Mouse (Mus musculus) c-Kit-positive CD71-negative TER-119-negative erythroid progenitor cells, embryonic 14.5 days (primary cell): ENCODE measurements around the gene Rasgrf2.
"Not testable (repeated sequence)": the region's sequence is repeated elsewhere in the genome, so short reads cannot be mapped to it uniquely, and the experiment has no call there.

Source experiments
- DNase-seq: peaks from one replicate; pipeline ENCODE4 v3.0.0-alpha.2; 2013; ENCODE audit warnings: low read depth

Rasgrf2 gene

GRCm38 (mm10) chr13:92131384-92132150 is at the start of gene Rasgrf2:
TSS of gene Rasgrf2 (minus strand) at chr13:92131656.
- DNase-seq = peak; percentile 10

DNA sequence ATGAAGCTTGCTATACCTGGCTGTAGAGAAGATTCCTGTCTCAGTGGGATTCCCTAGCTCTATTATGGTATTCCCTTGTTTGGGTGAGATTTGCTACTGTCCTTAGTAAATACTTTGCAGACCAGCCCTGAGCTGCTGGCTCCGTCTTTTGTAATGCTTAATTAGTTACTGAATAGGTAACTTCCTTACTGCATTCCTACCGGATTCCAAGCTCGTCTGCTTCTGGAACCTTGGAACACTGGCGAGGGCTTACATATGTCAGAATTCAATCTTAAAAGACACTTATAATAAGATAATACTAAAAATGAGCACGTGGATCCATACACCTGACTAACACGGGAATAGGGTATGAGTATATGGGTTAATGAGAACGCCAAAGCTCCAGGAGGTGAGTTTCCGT is 41.2 kb upstream of the Rasgrf2 start:
- DNase-seq = not testable (repeated sequence)

DNA sequence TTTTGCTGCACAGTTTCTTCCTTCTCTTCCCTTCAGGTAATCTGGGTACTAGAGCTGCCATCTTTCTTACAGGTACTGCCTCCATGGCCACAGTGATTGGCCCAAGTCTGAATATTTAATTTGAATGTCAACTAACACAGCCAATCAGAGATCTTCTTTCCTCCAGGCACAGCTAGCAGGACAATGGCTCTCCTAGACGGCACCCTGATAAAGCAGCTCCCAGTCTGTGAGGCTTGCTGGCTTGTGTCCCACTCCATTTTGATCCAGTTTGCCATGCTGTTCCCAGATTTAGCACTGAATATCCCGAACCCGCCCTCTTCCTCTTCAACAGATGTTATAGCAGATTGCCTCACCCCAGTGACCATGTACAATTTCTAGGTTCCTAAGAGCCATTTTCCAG is 19.1 kb upstream of the Rasgrf2 start:
- DNase-seq = no peak

GRCm38 (mm10) chr13:92148858-92149257 is 17.4 kb upstream of the Rasgrf2 start:
- no peak for DNase-seq

DNA sequence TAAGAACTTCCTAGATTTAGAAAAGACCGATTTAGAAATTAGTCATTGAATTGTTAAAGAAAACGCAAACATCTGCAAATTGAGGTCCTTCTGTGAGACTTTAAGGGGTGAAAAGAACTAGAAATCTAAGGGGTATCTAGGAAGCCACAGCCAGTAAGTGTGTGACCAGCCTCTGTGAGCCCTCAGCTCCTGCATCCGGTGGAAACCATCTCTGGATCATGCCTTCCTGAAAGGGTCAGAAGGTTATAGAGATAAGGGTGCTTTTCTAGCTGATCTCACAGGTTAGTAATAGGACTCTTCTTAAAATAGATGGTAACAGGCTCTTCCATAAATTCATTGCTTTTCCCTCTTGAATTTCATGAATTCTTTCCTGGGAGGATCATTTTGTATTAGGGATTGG is 3.3 kb upstream of the Rasgrf2 start:
- no peak for DNase-seq

GRCm38 (mm10) chr13:92132599-92132998 is 1.1 kb upstream of the Rasgrf2 start:
- DNase-seq = no peak

DNA sequence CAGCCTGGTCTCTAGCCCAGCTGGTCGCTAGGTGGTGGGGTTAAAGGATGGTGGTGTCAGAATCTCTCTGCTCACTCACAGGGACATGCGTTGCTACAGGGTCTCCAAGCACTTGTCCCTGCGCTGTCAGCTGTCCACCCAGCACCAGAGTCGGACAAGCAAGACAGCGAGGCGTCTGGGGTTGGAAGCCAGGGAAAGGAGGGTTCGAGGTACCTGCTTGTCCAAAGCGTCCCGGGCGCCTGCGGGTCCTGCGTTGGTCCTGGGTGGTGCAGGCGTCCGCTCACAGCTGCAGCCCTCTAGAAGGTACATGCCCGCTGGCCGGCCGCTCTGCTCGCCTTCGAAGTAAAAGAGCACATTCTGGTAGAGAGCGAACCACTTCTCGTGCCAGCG is 467 bp downstream of the Rasgrf2 start:
- DNase-seq = no peak

DNA sequence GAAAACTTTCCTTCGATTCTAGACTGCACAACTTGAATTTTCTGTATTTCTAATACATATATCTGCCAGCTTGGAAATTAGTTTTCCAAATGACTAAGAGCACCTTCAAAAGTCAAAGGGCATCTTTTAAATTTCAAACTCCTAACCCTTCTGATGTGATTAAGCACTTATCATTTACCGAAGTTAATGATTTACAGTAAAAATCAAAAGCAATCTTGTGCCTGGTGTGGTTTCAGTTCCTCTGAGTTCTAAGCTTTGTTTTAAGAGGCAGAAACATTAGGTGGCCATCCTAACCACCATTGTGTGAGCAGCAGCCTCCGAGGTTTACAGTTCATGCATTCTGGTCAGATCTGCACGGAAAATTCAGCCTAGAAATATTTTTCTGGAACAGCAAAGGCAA is 1.6 kb downstream of the Rasgrf2 start:
- DNase-seq = no peak

DNA sequence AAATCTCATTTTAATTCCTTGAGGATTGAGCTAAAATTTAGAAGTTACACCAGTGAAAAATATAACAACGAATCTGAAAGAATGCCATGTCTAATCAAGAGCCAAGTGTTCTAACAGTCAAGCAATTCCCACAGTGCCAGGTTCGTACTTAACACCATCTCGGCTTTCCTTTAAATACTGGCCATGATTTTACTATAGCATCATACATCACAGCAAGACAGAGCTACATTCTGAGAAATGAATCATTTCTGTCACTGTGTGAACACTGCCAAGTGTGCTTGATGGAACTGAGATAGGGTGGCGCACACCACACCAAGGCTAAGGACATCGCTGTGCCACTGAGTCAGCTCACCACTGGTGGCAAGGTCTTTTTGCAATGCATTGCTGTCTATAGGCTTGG is 5.6 kb downstream of the Rasgrf2 start:
- DNase-seq = no peak

DNA sequence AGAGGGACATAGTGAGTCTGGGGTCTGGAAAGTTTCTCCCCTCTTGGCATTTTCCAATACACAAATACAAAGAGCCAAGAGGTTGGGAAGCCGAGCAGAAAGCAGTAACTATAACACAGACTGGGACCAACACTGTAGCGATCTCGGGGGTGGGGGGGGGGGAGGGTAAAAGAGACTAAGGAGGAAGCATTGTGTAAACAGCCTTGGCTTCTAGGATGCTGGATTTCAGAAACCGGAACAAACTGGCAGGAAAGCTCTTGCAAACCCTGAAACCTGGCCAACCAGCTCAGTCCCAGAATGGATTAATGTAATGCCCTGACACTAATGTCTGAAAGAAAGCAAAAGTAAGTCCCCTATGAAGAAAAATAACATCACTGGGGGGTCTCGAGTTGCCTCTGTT is 11.8 kb downstream of the Rasgrf2 start:
- no peak for DNase-seq

DNA sequence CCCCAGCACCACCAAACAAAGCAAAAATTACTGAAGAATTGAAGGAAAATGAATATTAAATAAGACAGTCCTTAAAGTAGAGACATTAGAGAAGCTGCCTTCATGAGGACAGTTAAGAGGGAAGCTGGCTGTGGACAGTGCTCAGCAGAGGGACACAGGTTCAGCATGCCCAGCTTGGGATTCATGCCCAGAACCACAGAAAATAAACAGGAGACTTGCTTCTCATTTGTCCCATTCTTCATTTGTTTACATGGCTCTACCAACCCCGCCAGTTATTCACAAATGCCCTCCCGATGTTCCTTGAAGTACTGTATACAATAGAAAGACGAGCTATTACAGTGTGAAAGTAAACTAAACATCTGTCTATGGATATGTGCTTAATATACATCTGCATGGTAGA is 17.4 kb downstream of the Rasgrf2 start:
- DNase-seq = no peak

- DNase-seq = no peak
Observed at GRCm38 (mm10) chr13:92108237-92108636, 23.2 kb downstream of the Rasgrf2 start.

DNA sequence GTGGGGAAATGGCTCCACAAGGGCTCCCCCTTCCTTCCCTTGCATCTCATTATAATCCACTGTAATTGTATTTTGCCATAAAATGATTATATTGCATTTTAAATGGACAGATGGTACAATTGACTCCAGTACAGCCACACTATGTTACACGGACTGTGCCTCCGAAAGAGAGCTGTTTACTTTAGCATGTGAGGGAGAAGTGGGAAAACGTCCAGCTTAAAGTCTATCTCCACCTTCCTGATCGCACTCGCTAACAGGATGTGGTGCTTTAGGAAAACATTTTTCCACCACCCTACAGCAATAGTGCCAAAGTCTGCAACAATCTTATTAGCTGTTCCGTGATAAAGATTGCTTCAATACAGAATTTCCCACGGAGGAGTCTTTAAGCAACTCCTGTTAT is 27.2 kb downstream of the Rasgrf2 start:
- DNase-seq = no peak

- no peak for DNase-seq
Observed at GRCm38 (mm10) chr13:92098484-92098883, 33.0 kb downstream of the Rasgrf2 start.

- DNase-seq = no peak
Observed at GRCm38 (mm10) chr13:92095131-92096090, 36.0 kb downstream of the Rasgrf2 start.

- no peak for DNase-seq
Observed at GRCm38 (mm10) chr13:92093712-92094290, 37.7 kb downstream of the Rasgrf2 start.

- no peak for DNase-seq
Observed at GRCm38 (mm10) chr13:92073111-92073510, 58.3 kb downstream of the Rasgrf2 start.

DNA sequence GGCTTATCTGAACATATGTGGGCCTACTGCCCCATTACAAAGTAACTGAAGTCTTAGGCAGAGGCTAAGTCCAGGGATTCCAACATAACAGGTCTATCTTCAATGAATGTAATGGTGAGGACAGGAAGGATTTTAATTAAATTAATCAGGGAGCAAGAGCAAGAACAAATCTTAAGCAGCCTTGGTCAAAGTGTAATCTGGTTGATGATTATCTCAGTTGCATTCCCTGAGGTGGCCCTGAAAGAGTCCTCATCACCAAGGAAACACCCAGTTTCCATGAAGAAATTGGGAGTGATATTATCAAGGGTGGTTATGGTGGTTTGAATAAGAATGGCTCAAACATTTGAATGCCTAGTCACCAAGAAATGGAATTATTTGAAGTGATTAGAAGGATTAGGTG is 62.8 kb downstream of the Rasgrf2 start:
- no peak for DNase-seq

- DNase-seq = no peak
Observed at GRCm38 (mm10) chr13:92067831-92068230, 63.6 kb downstream of the Rasgrf2 start.

DNA sequence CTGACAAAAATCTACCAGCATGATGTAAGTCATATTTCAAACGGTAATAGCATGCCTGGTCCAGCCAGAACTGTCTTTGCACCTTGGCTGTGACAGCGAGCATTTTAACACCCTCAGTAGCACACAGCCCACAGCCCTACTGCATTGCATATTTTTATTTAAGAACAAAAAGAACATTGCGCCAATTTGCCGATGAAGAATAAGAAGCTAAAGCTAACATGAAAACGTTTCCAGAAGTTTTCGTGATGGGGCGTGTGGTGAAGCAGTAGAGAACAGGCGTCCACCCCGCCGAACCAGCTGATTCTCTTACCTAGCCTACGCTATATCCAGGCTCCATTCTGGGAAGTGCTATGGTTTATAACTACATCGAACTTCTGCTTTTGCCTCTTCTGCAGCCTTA is 77.7 kb downstream of the Rasgrf2 start:
- DNase-seq = no peak

DNA sequence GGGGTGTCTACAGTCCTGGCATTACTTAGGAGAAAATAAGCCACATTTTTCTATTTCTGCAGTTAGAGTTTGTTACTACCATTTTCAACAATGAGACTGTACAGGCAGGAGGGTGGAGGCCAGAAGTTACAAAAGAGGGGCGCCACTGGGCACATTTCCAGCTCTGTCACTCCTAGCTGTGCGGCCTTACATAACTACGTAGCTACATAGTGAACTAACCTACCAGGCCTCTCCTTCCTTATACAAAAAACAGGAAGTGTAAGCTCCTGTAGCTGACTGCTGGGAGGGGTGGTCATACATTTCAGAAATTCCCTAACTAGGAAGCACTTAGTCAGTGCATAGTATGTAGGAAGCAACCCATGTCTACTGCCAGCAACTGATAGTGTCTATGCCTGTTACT is 78.5 kb downstream of the Rasgrf2 start:
- no peak for DNase-seq

GRCm38 (mm10) chr13:92051216-92051615 is 80.2 kb downstream of the Rasgrf2 start:
- DNase-seq = no peak
